8 mouse cellular contexts compared by ENCODE assay signal in the genomic region with DNA sequence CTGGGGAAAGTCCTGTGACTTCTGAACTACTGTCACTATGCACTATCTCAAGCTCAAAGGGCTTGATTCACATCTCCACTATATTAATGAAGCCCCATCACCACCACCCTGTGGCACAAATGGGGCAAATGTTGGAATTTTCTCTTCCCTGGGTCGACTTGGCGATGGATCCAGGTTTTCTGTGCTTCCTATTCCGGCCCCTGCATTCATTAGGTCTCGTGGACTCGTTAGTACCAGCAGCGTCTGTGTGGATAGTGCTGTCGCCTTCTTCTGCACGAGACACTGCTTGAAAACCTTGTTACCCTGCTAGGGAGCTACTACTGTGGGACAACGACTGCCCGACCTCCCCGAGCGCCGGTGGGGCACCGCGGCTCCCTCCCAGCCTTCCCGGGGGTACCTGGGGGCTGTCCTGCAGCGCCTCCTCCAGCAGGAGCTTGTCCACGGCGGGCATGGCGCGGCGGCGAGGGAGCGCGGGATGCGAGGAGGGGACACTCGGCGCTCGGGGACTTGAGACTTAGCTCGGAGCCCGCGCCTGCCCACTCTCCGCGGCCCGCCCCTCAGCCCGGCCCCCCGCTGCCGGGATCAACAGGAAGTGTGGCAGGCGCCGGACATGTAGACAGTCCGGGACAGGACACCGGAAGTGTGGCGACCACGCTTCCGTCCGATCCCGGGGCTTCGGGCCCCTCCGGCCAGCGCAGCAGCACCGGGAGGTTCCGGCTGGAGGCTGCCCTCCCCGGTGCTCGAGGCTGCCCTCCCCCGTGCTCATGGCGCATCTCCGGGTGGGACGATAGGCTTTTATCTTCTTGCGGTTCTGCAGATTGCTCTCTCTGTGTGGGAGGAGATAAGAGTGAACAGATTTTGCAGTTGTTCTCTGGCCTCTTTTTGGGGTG. TPM values are rescaled to one million over a fixed set of nuclear protein-coding genes. Genes with fewer than 3 reads are reported as not detected.
DNase-seq lines count a peak whose midpoint lies in the region; ATAC-seq and TF ChIP-seq lines count a peak whose summit lies in the region.

Gene Appl2 (minus strand): TSS at position 608 of the 890 bp plus-strand sequence.

- peak within 1 kb of the TSS; percentile 83 for H3K9ac ChIP-seq in intestine, postnatal 0 days (ENCODE audit: low read depth, low read length)

- H3K36me3 ChIP-seq in intestine, postnatal 0 days (ENCODE audit: control insufficient read depth, insufficient read depth), result 0 out of 2 replicates have a peak, but pooled peaks cover 4% of the 10 kb centered on the region
- no peaks in the 10 kb centered on the region for H3K36me3 ChIP-seq in midbrain, embryonic 10.5 days

- DNase-seq in adrenal gland, adult 2 months, result peak; percentile 98
- DNase-seq in embryo, embryonic 11 days, result peak; percentile 95
- no peak for DNase-seq in gonadal fat pad, adult 2 months (ENCODE audit: low read depth)
- DNase-seq in left cerebral cortex, postnatal 36 days (ENCODE audit: low spot score in 2 of 2), result peak; percentile 90 to 91
- DNase-seq in midbrain, embryonic 10.5 days (ENCODE audit: low spot score), result peak; percentile 92
- DNase-seq in right cerebral cortex, postnatal 36 days (ENCODE audit: low spot score in 2 of 2), result peak; percentile 88 to 91
- peak; percentile 93 to 94 for DNase-seq in urinary bladder, postnatal 4 days (ENCODE audit: low spot score in 2 of 2)

- ATAC-seq in intestine, postnatal 0 days, result peak; percentile 88

- peak within 1 kb of the TSS; percentile 87 for H3K4me3 ChIP-seq in intestine, postnatal 0 days (ENCODE audit: low read depth, low read length)
- H3K4me3 ChIP-seq in midbrain, embryonic 10.5 days, result peak within 1 kb of the TSS; percentile 84

- no peaks in the 10 kb centered on the region for H3K9me3 ChIP-seq in intestine, postnatal 0 days (ENCODE audit: control insufficient read depth)
- H3K9me3 ChIP-seq in midbrain, embryonic 10.5 days (replicated peaks), result no peaks in the 10 kb centered on the region

- intact Hi-C loops in left cerebral cortex, postnatal 36 days (cut with DNase I), result no loop called here

- peak within 1 kb of the TSS; percentile 82 for H3K4me2 ChIP-seq in intestine, postnatal 0 days (replicated peaks; ENCODE audit: low read depth)

- TF ChIP-seq CTCF in intestine, postnatal 0 days (IDR thresholded peaks at IDR 0.05; ENCODE audit: low read depth), result peak; percentile 47; the same call in 1 of the 2 replicates

- peaks cover 13% of the 10 kb centered on the region; the same call in 1 of the 2 replicates for H3K4me1 ChIP-seq in intestine, postnatal 0 days (replicated peaks; ENCODE audit: control insufficient read depth, insufficient read depth, low read length)
- H3K4me1 ChIP-seq in midbrain, embryonic 10.5 days, result peaks cover 51% of the 10 kb centered on the region

- H3K27me3 ChIP-seq in intestine, postnatal 0 days (replicated peaks; ENCODE audit: control insufficient read depth, insufficient read depth, low read length), result no peaks in the 10 kb centered on the region
- H3K27me3 ChIP-seq in midbrain, embryonic 10.5 days (ENCODE audit: low read depth, poor library complexity, severe bottlenecking), result no peaks in the 10 kb centered on the region

- under 1% methylated on average over 52 of the region's 59 CpGs for WGBS in intestine, postnatal 0 days
- WGBS in midbrain, embryonic 10.5 days, result under 1% methylated on average over 59 of the region's 59 CpGs

- H3K27ac ChIP-seq in intestine, postnatal 0 days (ENCODE audit: low read depth, low read length), result peak within 1 kb of the TSS; percentile 92
- H3K27ac ChIP-seq in midbrain, embryonic 10.5 days (replicated peaks), result peak within 1 kb of the TSS; percentile 92

RNA-seq across cellular contexts. Expression of gene Appl2, which starts in this region (rescaled TPM):
- total RNA-seq in adrenal gland, adult 2 months (2021), result 100 to 1,000 TPM in 1 of 2 experiments, 10 to 100 TPM in 1; 51.2 to 190 TPM
- 244 and 584 TPM in 2 replicates for polyA plus RNA-seq in adrenal gland, adult 2 months (2012; rRNA removed)
- 17.0 and 34.2 TPM in 2 replicates for polyA plus RNA-seq in gonadal fat pad, adult 2 months (2012; rRNA removed)
- 27.5 and 28.3 TPM in 2 replicates for polyA plus RNA-seq in intestine, postnatal 0 days (2015; fragmentation: Nextera tagmentation; extraction: Ambion mirVana)
- 10 to 100 TPM; 57.6 to 69.1 TPM for total RNA-seq in left cerebral cortex, postnatal 36 days (2021)
- polyA plus RNA-seq in midbrain, embryonic 10.5 days (2016; fragmentation: Nextera tagmentation; extraction: Ambion mirVana), result 30.8 and 37.0 TPM in 2 replicates
